Mouse (Mus musculus) erythroblast, embryonic 14.5 days (primary cell): ENCODE data around the gene Kat6b.

Experiments used
- GATA1 ChIP-seq: IDR thresholded peaks from 2 replicates; pipeline ENCODE4 v1.6.1; 2012; ENCODE audit warnings: low read length, inconsistent platforms, mixed read lengths
- TAL1 ChIP-seq: IDR thresholded peaks from 3 replicates; pipeline ENCODE4 v1.6.1; 2012; ENCODE audit warnings: low read length, inconsistent platforms, mixed read lengths

DNA sequence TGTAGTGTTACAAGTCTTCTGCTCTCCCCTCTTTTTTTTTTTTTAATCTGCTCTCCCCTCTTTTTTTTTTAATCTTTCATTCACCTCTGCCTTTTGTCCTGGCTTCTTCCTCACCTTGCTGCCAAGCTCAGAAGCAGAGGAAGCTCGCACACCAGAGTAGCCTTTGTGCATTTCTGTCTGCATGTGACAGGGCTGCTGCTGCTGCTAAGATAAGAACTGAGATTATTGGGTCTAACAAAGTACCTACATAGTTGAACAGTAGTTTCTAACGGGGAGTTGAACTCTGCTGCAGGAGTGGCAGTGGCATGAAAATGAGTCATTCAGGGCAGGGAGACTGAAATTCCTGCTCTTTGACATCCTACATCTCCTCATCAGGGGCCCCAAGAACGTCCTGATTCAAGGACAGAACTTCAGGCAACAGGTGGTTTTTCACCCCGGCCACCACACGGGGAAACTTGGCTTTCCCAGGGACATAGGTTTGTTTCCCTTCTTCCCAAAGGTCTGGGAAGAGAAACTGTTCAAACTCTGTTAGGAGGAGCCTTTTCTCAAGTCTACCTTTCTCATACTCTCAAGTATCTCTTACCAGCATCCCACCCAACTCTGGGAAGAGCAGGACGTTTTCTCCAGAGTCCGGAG, 17.2 kb downstream of the Kat6b start:
- TF ChIP-seq GATA1, result no peak
- TF ChIP-seq TAL1, result no peak
